Mouse (Mus musculus): Measurements from ENCODE around the gene 6330409D20Rik.
A peak's percentile ranks its signal among the peaks of the same experiment; 100 is the strongest.

6330409D20Rik gene

GRCm38 (mm10) chr2:32724149-32724548, 16.7 kb downstream of the 6330409D20Rik start:
- no peak for DNase-seq (ENCODE audit: low spot score in 2 of 2)

DNA sequence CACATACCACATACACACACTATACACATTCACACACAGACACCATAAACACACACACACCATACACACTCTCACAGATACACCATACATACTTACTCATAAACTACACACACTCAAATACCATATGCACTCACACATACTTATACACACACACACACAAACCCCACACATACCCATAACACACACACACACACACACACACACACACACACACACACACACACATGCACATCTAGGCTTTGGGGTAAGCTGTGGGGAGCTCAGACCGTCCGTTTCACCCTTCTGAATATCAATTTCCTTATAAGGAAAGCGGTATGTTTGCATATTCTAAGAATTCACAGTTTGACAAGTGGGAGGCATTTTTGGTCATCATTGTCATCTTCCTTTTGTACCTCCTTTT, 18.2 kb downstream of the 6330409D20Rik start:
- DNase-seq (ENCODE audit: low spot score in 2 of 2) = no peak

DNA sequence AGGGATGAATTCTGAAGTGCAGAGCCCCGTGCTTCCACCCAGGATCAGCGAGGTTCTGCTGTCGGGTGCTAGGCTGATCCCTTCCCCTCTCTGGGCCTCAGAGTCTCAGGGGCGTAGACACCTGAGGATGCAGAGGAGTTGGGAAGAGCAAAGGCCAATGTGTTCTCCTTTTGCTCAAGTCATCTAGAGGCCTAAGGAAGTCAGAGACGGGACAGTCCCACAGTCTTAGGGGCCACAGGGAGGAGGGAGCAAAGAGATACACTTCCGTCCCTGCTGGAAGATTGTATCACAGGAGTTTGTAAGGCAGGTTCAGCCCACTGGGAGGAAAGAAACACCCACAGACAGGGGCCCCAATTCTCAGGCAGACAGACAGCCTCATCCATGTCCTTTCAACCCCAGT, 18.8 kb downstream of the 6330409D20Rik start:
- DNase-seq (ENCODE audit: low spot score in 2 of 2) = no peak

DNA sequence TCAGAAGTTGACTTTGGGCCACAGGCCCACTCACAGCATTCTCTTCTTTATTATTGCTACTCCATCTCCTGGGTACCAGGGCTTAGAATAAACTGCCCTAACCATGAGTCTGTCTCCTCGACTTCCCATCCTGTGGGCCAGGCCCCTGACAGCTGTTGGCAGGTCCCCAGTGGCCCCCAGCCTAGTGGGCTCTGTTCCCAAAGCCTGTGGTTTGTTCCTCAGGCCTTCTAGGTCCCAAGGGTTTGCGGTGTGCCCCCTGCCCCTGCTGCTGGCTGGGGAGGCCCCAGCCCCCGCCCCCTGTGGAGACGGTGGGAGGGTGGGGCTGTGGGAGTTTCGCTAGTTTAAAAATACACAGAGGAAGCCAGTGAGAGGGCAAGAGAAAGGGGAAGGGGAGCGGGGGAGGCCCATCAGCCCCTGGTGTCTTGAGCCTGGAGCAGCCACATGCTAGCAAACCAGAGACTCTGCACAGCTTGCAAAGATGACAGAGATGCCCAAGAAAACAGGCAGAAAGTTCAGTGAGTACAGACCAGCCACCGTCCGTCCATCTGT, 20.1 kb downstream of the 6330409D20Rik start, which contains the start of gene Sh2d3c:
TSS of gene Sh2d3c (plus strand) at position 375 of the 549 bp plus-strand sequence.
- DNase-seq (ENCODE audit: low spot score in 2 of 2) = no peak

DNA sequence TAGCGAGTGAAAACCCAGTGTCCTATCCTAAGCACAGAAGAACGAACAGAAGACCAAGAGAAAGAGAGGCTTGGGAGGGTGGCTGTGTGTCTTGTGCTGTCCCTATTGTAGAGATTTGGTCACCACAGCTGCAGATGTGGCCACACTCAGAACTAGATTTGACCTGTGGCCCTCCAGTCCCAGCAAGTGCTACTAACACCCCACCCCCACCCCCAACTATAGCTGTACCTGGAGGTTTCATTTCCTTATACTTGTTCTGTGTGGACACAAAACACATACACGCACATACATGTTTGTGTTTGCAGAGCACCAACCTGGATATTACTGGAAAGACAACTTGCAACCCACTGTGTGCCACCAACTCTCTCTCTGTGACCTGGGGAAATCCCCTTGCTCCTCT, 20.8 kb downstream of the 6330409D20Rik start:
- DNase-seq (ENCODE audit: low spot score in 2 of 2) = no peak

DNA sequence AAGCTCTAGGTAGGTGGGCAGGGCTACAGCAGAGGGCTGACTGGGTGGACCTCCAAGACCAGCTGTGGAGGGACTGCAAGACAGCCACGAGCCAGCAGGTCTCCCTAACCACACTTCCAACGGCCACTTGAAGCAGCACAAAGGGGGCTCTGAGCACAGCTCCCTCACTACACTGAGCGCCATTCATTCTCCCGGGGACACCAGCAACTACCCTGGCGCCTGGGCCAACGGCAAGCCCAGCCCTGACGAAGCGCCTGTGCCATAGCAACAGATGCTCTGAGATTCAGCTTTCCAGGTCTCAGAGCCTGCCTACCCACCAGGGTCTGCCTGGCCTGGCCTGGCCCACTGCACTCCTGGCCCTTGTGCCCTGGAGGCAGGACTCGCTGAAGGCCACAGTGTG, 22.1 kb downstream of the 6330409D20Rik start:
- DNase-seq (ENCODE audit: low spot score in 2 of 2) = peak in 1 of 2 experiments; percentile 40

GRCm38 (mm10) chr2:32714987-32715425, 25.8 kb downstream of the 6330409D20Rik start:
- DNase-seq (ENCODE audit: low spot score in 2 of 2) = no peak

DNA sequence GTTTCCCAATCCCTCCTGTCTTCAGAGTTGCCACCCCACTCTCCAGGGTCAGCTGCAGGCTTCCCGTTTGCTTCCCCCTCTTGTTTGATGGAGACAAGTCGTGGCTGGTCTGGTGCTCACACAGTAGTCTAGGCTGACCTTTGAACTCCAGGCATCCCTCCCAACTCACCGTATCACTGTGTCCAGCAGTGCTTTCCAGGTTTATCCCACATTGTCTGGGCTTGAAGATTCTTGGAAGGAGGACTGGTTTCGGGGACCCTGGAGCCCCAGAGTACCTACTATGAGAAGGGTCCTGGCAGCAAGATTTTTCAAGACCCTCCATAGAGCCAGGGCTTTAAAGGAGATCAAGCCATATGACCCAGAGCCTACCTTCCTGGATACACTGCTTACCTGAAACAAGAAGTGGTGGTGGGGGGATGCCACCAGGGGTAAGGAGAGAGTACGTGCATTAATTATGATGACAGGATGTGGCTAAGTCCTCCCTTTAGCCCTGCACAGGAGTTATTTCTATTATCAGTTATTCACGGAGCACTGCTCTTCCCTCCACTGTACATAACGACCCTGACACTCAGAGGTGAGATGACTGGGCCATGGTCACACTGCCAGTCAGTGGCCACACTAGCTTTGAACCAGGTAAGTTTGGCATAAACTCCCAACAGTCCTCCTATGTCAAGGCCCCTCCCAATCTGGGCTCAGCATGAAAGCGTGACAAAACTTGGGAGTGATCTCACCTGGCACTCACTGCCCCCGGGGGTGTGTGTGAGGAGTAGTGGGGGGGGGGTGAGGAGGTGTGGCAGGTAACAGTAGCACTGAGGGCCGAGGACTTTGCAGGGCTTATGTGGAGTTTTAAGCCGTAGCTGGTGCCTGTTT, 26.5 kb downstream of the 6330409D20Rik start:
- no peak for DNase-seq (ENCODE audit: low spot score in 2 of 2)

DNA sequence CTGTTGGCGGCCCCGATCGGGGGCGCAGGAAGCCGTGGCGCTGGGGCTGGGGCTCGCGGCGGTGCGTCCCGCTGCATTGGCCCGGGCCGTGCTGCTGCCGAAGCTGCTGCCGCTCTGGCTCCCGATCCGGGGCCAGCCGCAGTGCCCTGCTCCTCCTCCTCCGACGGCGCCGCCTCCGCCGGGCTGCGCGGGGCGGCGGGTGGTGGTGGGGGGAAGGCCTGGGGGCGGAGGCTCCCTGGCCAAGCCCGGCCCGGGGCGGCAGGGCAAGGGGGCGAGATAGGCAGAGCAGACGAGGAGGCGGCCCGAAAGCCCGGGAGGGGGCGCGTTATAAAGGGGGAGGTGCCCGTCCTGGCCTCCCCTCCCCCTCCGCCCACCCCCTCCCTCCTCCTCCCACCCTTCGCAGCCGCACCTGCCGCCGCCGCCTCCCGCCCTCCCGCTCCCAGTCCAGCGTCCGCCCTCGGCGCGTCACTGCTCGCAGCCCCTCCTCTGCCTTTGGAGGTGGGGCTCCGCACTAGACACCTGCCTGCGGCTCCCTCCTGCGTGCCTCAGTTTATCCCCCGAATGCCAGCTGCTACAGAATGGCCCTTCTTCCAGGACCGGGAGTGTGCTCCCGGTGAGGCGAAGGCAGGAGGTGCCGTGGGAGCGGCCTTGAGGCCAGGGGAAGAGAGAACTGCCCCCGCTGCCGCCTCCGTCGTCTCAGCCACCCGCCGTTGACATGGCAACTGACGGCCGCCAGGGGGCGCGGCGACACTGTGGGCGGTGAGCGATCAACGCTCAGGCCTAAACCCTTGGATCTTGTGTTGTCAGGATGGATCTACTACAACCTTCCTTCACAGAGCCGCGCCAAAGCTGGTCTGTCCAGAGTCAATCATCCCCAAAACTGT, 27.6 kb downstream of the 6330409D20Rik start, which contains the start of gene Cdk9:
TSS of gene Cdk9 (minus strand) at position 143 of the 884 bp plus-strand sequence.
- DNase-seq (ENCODE audit: low spot score in 2 of 2) = peak; percentile 83 to 94

DNA sequence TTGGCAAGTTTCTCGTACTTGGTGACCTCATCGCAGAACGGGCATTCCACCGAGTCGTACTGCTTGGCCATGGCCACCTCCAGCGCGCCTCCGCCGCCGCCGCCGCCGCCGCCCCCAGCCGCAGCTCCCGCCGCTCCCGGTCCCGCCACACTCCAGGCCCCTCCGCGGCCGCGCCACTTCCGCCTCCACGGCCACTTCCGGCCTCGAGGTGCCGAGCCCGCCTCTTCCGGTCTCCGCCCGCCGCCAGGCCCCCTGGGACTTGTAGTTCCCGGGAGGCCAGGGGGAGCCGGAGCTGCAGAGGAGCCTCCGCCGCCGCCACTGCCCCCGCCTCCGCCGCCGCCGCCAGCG, 28.3 kb downstream of the 6330409D20Rik start:
- peak; percentile 78 to 92 for DNase-seq (ENCODE audit: low spot score in 2 of 2)

DNA sequence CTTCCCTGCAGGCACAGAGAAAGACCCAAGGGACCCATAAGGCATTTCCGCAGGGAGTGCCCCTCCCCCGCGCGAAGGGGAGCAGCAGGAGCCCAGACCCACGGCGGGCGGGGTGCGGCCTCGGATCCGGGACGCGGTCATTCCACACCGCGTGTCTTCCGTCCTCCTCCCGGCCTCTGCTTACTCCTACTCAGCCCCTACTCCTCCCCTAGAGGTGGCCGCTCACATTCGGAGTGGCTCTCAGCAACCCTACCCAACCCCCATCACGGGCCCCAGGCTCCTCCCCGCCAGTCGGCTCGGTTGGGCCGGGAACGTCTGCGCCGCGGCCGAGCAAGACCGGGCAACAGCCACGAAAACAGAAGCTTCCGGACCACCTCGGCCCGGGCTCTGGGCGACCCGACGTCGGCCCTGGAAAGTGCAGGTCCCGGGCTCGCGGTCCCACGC, 28.7 kb downstream of the 6330409D20Rik start:
- DNase-seq (ENCODE audit: low spot score in 2 of 2) = no peak

- no peak for DNase-seq (ENCODE audit: low spot score in 2 of 2)
Measured at GRCm38 (mm10) chr2:32711301-32712056, 29.3 kb downstream of the 6330409D20Rik start.

- DNase-seq (ENCODE audit: low spot score in 2 of 2) = no peak
Measured at GRCm38 (mm10) chr2:32710425-32710824, 30.4 kb downstream of the 6330409D20Rik start.

GRCm38 (mm10) chr2:32709521-32710137, 31.2 kb downstream of the 6330409D20Rik start:
- no peak for DNase-seq (ENCODE audit: low spot score in 2 of 2)

- no peak for DNase-seq (ENCODE audit: low spot score in 2 of 2)
Measured at GRCm38 (mm10) chr2:32708643-32709042, 32.2 kb downstream of the 6330409D20Rik start.

- DNase-seq (ENCODE audit: low spot score in 2 of 2) = no peak
Measured at GRCm38 (mm10) chr2:32706971-32707370, 33.8 kb downstream of the 6330409D20Rik start.

- no peak for DNase-seq (ENCODE audit: low spot score in 2 of 2)
Measured at GRCm38 (mm10) chr2:32705018-32705417, 35.8 kb downstream of the 6330409D20Rik start.

GRCm38 (mm10) chr2:32704021-32704421, 36.8 kb downstream of the 6330409D20Rik start, which contains the start of gene Fpgs:
TSS of gene Fpgs (minus strand) at chr2:32704145.
- no peak for DNase-seq (ENCODE audit: low spot score in 2 of 2)

DNA sequence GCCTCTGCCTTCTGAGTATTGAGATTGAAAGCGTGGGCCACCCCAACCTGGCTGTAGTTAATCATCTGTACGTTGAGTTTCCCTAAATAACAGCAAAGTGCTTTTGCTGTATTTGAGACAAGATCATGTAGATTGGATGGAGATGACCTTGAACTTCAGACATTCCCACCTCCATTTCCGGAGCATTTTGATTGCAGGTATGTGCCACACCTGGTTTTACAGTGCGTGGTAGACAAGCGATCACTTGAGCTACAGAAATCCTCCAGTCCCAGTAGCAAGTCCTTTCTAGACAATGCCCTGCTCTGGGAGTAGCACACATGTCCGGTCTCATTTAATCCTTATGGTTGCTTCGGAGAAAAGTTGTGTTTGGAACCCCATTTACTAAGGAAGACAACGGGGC, 37.8 kb downstream of the 6330409D20Rik start:
- no peak for DNase-seq (ENCODE audit: low spot score in 2 of 2)

DNA sequence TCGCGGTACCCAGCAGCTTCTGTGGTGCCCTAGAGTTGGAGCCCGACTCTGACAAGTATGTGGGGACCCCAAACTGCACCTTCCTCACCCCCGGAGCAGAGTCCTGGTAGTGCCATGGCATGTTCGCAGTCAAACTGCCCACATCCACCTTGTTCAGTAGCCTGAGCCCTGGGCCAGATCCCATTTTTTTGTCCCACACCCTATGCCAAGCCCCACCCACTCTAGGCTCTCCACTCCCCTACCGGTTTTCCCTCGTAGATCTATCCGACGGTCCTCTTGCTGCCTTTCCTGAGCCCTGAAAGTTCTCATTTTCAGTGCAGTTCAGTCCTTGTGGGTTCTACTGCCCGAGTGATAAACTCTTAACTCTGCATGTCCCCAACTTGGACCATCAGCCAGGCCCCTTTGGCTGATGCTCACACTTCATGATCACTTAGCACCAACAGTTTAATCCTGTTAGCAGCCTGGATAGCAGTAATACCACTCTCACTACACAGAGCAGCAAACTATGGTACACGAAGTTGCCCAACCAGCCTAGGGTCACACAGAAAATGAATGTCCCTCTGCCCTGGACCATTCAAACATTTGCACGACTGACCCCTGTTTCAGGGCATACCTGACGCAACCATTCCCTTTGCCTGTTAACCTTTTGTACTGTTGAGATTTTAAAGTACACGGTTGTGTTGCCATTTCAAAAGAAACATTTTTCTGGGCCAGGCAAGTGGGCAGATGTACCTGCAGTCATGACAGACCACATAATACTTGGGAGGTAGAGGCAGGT, 39.7 kb downstream of the 6330409D20Rik start:
- no peak for DNase-seq (ENCODE audit: low spot score in 2 of 2)

All from left cerebral cortex, adult 9 months (tissue).